Mouse (Mus musculus) kidney, postnatal 10 days (tissue): ENCODE measurements around the gene Tmem89.

ENCODE experiments used
- DNase-seq: peaks from one replicate; pipeline ENCODE4 v3.0.0; 2021; ENCODE audit warnings: mixed read lengths

Gene Tmem89

DNA sequence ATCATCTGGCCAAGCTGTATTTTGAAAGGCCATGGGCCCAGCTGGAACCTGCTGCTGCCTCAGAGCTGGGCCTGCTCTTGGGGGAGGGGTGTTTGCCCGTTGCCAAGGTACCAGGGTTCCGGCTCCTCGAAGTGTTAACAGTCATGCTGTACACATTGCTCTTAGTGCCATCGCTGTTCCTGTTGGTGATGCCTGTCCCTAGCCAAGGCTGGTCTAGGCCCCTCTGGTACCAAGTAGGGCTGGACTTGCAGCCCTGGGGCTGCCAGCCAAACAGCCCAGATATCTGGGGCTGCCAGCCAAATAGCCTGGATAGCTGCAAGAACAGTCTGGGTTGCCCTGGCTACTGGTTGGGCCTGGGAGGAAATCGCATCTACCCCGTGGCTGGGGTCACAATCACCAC is at the start of gene Tmem89:
Tmem89 (plus strand) TSS at position 129 of the 400 bp plus-strand sequence.
- no peak for DNase-seq

DNA sequence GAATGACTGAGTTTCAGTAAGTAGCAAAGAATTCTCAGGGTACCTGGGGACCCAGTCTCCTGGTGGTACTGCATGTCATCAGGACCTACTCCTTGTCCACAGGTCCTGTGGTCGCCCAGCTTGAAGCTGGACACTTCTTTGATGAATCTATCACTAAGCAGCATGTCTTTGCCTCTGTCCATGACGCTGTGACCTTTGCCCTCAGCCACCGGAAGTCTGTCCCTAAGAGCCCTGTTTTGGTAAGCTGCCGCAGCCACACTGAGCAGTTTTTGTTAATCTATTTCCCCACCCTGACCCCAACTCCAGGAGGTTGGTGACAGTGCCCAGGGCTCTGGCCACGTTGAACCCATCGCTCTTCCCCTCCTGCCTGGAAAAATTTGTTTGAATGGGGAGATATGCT is 2.1 kb upstream of the Tmem89 start:
- DNase-seq, result peak; percentile 51

DNA sequence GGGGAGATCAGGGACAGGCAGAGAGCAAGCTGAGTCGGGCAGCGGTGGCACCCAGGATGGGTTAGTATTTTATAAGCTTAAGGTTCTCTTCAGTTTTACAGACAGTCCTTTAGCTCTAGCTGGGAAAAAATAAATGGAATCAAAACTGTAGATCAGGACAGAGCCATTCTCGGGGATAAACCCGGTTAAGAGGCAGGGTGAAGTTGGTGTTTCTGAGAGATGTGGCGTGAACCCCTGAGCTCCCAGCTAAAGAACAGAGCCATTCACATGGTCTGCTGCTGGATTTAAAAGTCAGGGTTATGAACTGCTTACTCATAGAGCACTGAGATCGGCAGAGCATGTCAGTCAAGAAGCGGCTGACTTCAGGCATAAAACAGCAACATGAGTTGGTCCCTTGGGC is 1.3 kb upstream of the Tmem89 start:
- DNase-seq, result no peak

DNA sequence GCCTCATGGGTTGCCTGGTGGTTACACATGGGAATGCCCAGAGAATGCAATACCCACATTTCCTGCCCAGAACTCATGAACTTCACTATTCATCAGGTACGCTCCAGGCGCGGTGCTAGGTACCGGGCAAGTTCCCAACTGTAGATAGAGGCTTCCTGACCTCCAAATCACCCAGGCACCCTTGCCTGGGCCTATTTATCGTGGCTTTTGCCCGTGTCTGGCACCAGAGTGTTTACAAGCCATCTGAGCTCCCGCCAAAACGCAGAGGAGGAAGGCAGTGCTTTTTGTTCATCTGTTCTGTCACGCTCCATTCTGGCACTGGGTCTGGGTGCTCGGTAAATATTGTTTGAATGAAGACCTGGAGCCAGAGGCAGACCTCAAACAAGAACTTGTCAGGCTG is 798 bp upstream of the Tmem89 start:
- DNase-seq, result no peak

DNA sequence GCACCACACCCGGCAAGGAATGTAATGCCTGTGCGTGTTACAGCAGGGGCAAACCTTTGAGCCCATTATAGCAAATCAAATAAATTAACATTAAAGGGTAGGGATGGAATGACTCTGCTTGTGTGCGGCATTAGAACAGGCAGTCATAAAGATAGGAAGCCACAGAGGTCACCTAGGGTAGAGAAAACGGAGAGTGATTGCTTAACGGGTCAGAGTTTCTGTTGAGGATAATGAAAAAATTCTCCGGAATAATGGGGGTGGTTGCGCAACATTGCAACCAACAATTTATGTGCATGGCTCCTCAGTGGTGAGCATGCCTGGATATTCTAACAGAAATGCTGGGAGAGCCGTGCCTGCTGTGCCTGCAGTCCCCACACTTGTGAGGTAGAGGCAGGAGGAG is 11.5 kb downstream of the Tmem89 start:
- DNase-seq, result no peak

DNA sequence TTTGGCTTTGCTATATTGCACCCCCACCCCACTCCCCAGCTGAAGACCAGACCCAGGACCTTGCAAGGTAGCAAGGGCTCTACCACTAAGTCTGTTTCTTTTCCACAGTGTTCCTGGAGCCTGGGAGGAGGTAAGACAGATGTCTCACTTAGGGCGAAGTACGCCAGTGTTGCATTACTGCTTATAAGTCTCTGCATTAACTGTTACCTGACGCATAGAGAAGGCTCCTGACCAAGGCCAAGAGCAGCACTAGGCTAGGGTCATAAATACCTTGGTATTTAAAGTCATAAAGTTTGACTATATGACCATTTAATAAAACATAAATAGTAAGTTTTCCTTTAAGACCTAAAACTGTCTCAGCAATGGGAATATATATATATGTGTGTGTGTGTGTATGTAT is 14.0 kb downstream of the Tmem89 start:
- no peak for DNase-seq

DNA sequence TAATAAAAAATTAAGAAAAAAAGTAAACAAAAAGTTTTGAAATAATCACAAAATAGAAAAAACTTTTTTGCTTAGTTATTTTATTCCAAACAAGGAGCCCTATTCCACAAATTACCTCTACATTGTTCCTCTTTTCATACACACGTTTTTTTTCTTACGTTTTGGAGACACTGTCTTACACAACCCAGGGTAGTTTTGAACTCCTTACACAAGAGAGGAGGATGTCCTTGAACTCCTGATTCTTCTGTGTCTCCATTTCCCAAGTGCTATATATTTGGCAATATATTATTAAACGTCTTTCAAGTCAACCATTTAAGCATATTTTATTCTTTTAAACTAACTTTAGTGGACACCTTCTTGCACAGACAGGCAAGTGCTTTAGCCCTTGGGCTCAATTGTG is 21.6 kb downstream of the Tmem89 start:
- DNase-seq, result no peak

DNA sequence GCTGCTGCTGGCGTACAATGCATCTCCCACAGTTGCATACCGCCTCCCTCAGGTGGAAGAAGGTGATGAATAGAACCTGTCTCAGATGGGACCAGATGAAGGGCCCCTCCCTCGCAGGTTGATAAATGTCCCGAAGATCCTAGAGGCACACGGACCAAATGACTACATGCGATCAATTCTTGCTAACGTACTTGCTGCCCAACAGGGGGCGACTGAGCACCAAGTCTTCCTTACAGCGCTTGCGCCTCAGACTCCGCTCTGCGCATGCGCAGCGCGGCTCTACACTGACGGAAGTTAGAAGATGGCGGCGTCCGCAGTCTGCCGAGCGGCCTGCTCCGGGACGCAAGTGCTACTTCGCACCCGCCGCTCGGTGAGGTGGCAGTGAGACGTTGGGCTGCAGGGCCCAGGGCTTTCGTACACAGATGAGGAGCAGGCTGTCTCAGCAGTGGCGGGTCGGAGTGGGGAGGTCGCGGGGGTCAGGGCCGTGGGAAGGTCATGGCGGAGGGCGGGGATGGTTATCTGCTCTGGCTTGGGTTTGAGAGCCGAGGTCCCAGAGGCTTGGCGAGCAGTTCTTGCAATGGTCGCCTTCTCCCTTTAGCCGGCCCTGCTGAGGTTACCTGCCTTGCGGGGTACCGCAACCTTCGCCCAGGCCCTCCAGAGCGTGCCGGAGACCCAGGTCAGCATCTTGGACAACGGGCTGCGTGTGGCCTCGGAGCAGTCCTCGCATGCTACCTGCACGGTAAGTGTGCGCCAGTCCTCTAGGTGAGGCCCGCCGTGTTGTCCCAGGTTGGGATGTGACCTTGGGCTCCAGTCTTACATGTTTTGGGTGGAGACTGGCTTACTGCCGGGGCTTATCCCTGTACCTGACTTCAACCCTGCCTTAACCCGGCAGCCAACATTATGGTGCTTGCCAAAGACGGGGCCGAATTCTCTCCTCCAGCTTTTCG is 22.3 kb downstream of the Tmem89 start, which contains the start of gene Uqcrc1:
Uqcrc1 (plus strand) TSS at position 216 of the 947 bp plus-strand sequence.
- peak; percentile 99 for DNase-seq

DNA sequence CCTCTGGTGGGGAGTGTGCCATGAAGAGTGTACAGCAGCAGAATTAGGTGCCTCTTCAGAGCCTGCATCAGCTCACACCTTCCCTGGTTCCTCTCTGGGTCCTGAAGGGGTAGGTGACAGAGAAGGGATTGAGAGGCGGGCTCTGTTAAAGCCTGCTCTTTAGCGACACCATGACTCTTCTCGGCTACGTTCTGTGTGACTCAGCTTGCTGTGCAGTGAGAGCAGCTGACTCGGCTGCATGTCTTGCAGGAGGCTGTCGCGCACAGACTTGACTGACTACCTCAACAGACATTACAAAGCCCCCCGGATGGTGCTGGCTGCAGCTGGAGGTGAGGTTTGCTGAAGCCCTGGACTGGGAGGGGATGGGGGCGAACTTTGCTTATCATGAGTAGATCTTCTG is 30.7 kb downstream of the Tmem89 start:
- no peak for DNase-seq

DNA sequence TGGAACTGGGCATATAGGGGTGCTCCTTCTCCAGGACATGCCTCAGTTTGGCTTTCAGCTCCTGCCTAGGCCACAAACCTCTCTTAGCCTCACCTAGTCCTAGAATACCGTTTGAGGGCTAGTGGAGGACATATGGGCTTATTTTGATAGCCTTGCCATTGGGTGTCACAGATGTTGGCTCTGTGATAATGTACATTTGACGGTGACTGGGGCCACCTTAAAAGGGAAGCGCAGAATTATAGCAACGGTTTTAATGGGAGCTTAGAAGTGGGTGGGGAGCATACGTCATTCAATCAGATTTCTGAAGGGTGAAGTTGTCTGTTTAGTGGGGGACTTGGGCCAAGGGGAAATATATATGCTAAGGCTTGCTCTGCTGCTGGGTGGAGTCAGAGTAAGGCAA is 31.2 kb downstream of the Tmem89 start:
- DNase-seq, result no peak

DNA sequence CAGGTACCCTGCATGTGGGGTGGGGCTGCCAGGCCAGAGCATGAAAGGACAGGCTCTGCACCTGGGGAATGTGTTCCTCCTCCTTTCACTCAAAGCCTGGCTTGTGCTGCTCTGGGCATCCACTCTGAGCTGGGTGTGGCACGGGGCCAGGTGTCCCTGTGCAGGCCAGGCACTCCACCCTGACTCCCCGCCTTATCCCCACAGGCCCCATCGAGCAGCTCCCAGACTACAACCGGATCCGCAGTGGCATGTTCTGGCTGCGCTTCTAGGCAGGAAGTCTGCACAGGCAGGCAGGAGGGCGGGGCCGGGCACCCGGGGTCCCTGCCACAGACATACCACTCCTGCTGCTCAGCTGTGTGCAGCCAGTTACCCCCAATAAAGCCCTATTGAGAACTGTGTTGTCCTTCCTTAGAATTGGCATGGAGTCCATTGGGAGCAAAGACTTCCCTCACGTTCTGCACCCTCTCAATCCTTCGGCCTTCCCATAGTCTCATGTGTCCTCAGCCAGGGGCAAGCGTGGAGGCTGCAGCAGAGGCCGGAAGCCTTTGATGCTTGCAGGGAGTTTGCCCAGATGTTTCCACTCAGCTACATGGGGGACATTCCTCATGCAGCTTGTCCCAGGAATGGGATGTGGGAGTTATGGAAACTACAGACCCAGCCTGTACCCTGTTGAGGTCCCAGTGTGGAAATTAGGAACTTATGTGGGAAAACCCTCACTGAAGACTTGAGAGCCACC is 35.0 kb downstream of the Tmem89 start:
- peak; percentile 74 for DNase-seq

DNA sequence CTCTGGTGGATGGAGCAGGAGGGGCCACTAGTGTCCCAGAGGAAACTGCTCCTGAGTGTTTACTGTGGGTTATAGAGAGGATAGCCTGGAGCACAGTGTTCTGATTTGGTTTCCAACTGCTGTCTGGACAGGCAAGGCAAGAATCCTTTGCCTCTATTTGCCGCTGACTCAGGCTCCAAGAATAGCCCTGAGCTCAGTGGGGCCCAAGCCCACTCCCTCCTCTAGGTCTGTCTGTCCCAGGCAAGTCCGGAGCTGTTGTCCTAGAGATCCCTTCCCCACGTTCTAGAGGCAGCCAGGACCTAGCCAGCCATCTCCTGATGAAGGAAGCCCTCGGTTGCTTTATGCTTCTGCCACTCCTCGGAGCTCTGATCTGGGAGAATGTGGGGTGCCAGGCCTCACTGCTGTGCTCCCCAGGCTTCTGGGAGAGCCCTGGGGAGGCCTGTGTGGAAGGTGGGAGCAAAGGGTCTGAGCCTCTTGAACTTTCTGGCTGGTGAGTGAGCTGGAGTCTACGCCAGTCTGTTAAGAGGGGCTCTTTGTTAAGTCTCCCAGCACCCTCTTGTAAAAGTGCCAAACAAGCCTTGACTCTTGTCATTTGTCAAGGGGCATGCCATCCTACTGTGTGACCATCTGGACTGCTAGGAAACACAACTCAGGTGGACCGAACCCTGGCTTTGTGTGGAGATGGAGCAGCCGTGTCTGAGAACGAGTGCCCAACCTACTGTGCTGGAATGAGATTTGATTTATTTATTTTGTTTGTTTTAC is 35.7 kb downstream of the Tmem89 start:
- DNase-seq, result no peak

DNA sequence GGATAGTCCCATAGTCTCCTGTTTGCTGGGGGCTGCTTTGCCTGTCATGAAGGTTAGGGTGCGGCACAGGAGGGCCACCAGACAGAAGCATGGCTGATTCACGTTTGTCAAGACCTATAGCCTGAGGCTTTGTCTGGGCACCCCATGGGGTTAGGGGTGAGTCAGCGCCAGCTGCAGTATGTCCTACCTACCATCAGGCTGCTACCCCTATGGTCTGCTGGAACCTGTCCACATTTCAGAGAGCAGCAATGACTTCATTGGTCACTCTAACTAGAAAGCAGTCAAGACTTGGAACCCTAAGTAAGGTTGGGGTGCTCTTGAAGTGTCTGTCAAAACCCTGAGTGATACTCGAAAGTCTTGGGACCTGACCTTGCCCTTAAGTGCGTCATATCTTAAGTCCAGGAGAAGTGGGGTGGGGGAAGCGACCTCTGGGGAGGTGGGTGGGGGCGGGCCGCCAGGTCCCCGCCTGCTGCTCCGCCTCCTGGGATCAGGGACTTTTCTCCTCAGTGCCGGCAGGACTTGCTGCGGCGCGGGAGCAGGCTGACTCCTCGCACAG is 38.7 kb downstream of the Tmem89 start, which contains the start of gene Col7a1:
Col7a1 (plus strand) TSS at position 506 of the 556 bp plus-strand sequence.
- DNase-seq, result peak; percentile 27

DNA sequence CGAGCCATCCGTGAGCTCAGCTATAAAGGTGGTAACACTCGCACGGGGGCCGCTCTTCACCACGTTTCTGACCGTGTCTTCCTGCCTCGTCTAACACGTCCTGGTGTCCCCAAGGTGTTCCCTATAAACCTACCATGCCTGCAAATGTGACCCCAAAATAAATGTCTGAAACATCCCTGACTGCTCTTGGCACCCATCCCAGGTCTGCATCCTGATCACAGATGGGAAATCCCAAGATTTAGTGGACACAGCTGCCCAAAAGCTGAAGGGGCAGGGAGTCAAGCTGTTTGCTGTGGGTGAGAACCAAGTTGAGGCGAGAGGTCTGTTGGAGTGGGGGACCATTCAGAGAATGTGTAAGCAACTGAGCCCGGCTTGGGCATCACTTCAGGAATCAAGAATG is 40.8 kb downstream of the Tmem89 start:
- peak; percentile 41 for DNase-seq

DNA sequence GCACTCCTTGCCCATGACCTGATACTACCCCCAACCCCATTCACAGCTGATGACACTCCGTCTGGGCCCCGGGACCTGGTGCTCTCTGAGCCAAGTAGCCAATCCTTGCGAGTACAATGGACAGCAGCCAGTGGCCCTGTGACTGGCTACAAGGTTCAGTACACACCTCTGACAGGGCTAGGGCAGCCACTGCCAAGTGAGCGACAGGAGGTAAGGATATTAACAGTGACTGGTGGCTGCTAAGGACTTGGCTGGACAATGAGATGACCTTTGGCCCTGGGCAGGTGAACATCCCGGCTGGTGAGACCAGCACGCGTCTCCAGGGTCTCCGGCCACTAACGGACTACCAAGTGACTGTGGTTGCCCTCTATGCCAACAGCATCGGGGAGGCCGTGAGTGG is 41.4 kb downstream of the Tmem89 start:
- no peak for DNase-seq

DNA sequence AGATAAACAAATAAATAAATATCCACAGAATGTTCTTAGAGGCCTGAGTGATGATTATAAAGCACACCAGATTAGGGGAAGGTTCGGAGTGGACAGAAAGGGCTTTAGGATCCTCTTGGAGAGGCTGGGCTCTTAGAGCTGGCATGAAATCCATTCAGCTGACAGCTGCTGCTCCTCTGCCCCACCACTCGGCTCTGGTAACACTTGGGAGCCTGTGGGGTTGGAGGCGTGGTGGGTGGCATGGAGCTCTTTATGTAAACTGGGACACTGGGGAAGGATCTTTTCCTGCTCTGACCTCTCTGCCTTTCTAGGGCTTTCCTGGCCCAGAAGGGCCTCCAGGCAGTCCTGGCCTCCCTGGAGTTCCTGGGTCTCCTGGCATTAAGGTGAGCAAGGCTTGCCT is 49.2 kb downstream of the Tmem89 start:
- no peak for DNase-seq

DNA sequence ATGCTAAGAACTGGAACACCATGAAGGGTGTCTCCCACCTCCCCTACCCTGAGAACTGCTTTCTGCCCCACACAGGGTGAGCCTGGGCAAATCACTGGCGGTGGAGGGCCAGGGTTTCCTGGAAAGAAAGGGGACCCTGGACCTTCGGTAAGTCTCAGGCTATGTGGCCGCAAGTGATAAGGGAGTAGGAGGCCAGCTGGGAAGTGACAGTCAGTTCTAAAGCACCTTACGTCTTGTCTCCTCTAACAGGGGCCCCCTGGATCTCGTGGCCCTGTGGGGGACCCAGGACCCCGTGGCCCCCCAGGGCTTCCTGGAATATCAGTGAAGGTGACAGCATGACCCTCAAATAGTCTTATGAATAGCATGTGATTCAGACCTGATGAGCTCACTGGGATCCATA is 49.9 kb downstream of the Tmem89 start:
- DNase-seq, result no peak
